Mouse (Mus musculus): ENCODE data around the gene Rnf4.

Rnf4 gene

GRCm38 (mm10) chr5:34336097-34336774, at the start of gene Rnf4:
TSS of gene Rnf4 (plus strand) at chr5:34336289.
- peak; percentile 92 for DNase-seq (ENCODE audit: extremely low spot score, low read depth, low spot score)

- DNase-seq (ENCODE audit: extremely low spot score, low read depth, low spot score), result no peak
Observed at GRCm38 (mm10) chr5:34286516-34286915, 49.6 kb upstream of the Rnf4 start.

GRCm38 (mm10) chr5:34287001-34287837, 48.9 kb upstream of the Rnf4 start:
- DNase-seq (ENCODE audit: extremely low spot score, low read depth, low spot score), result no peak

GRCm38 (mm10) chr5:34287838-34288145, 48.3 kb upstream of the Rnf4 start:
- DNase-seq (ENCODE audit: extremely low spot score, low read depth, low spot score), result no peak

GRCm38 (mm10) chr5:34288154-34288716, 47.9 kb upstream of the Rnf4 start, which contains the start of the genes Zfyve28 and Cfap99:
TSS of gene Zfyve28 (minus strand) at chr5:34288449.
TSS of gene Cfap99 (plus strand) at chr5:34288600.
- DNase-seq (ENCODE audit: extremely low spot score, low read depth, low spot score), result peak; percentile 37

- no peak for DNase-seq (ENCODE audit: extremely low spot score, low read depth, low spot score)
Observed at GRCm38 (mm10) chr5:34289286-34289685, 46.8 kb upstream of the Rnf4 start.

GRCm38 (mm10) chr5:34293363-34293762, 42.7 kb upstream of the Rnf4 start:
- no peak for DNase-seq (ENCODE audit: extremely low spot score, low read depth, low spot score)

GRCm38 (mm10) chr5:34294696-34295095, 41.4 kb upstream of the Rnf4 start:
- DNase-seq (ENCODE audit: extremely low spot score, low read depth, low spot score), result no peak

GRCm38 (mm10) chr5:34295141-34295540, 40.9 kb upstream of the Rnf4 start:
- DNase-seq (ENCODE audit: extremely low spot score, low read depth, low spot score), result no peak

- no peak for DNase-seq (ENCODE audit: extremely low spot score, low read depth, low spot score)
Observed at GRCm38 (mm10) chr5:34298061-34298460, 38.0 kb upstream of the Rnf4 start.

- DNase-seq (ENCODE audit: extremely low spot score, low read depth, low spot score), result no peak
Observed at GRCm38 (mm10) chr5:34298937-34299535, 37.1 kb upstream of the Rnf4 start.

- no peak for DNase-seq (ENCODE audit: extremely low spot score, low read depth, low spot score)
Observed at GRCm38 (mm10) chr5:34302377-34302776, 33.7 kb upstream of the Rnf4 start.

GRCm38 (mm10) chr5:34309016-34309415, 27.1 kb upstream of the Rnf4 start:
- no peak for DNase-seq (ENCODE audit: extremely low spot score, low read depth, low spot score)

- DNase-seq (ENCODE audit: extremely low spot score, low read depth, low spot score), result no peak
Observed at GRCm38 (mm10) chr5:34319491-34320034, 16.5 kb upstream of the Rnf4 start.

GRCm38 (mm10) chr5:34321236-34321635, 14.9 kb upstream of the Rnf4 start:
- no peak for DNase-seq (ENCODE audit: extremely low spot score, low read depth, low spot score)

- no peak for DNase-seq (ENCODE audit: extremely low spot score, low read depth, low spot score)
Observed at GRCm38 (mm10) chr5:34325286-34325685, 10.8 kb upstream of the Rnf4 start.

- no peak for DNase-seq (ENCODE audit: extremely low spot score, low read depth, low spot score)
Observed at GRCm38 (mm10) chr5:34326249-34326691, 9.8 kb upstream of the Rnf4 start.

- no peak for DNase-seq (ENCODE audit: extremely low spot score, low read depth, low spot score)
Observed at GRCm38 (mm10) chr5:34326875-34327576, 9.1 kb upstream of the Rnf4 start.

GRCm38 (mm10) chr5:34330136-34330535, 6.0 kb upstream of the Rnf4 start:
- no peak for DNase-seq (ENCODE audit: extremely low spot score, low read depth, low spot score)

- DNase-seq (ENCODE audit: extremely low spot score, low read depth, low spot score), result no peak
Observed at GRCm38 (mm10) chr5:34334081-34334480, 2.0 kb upstream of the Rnf4 start.
